Mouse (Mus musculus) liver, embryonic 14.5 days (tissue): ENCODE measurements around the gene Pign. TPM values are rescaled to one million over a fixed set of nuclear protein-coding genes. Genes with fewer than 3 reads are reported as not detected.

Experiments used
- ATAC-seq: fragments of 200-750 bp; cut with Nextera tagmentation; 2 replicates; pipeline ENCODE4 v1.8.0; 2017; ENCODE audit warnings: moderate number of reproducible peaks, mild to moderate bottlenecking, moderate library complexity; ENCODE audit not compliant: insufficient read depth
- DNase-seq, 3 experiments: peaks; one replicate each; pipeline ENCODE4 v3.0.0-alpha.2; 2012 to 2013; ENCODE audit warnings: low read depth in 3 of 3, low spot score in 3 of 3
- H3K27ac ChIP-seq: fragments of 300-500 bp; sonication (generic); 2 replicates; pipeline ENCODE4 v1.5.1; 2014; ENCODE audit warnings: moderate library complexity, mild to moderate bottlenecking, control low read depth, inconsistent platforms
- H3K27me3 ChIP-seq: fragments of 300-500 bp; sonication (generic); 2 replicates; pipeline ENCODE4 v1.6.1; 2014; ENCODE audit warnings: mild to moderate bottlenecking, low read length, moderate library complexity; ENCODE audit not compliant: control insufficient read depth, insufficient read depth
- H3K36me3 ChIP-seq: fragments of 300-500 bp; sonication (generic); replicated peaks from 2 replicates; pipeline ENCODE4 v1.6.1; 2014; ENCODE audit warnings: low read depth; ENCODE audit not compliant: control insufficient read depth, insufficient read depth
- H3K4me1 ChIP-seq, 2 experiments: fragments of 200-500 bp in 1 of 2; fragments of 300-500 bp in 1 of 2; sonication (generic) in 1 of 2; replicated peaks; 2 replicates each; pipeline ENCODE4 v1.6.1; 2012 to 2014; ENCODE audit warnings: antibody characterized with exemption in 1 of 2, inconsistent platforms in 1 of 2, low read length in 1 of 2; ENCODE audit not compliant: control insufficient read depth in 2 of 2, insufficient read depth in 2 of 2
- H3K4me2 ChIP-seq: fragments of 300-500 bp; sonication (generic); 2 replicates; pipeline ENCODE4 v1.6.1; 2014; ENCODE audit warnings: low read depth, mild to moderate bottlenecking, control low read depth, moderate library complexity
- H3K4me3 ChIP-seq, 2 experiments: fragments of 200-500 bp in 1 of 2; fragments of 300-500 bp in 1 of 2; sonication (generic) in 1 of 2; 2 replicates each; pipeline ENCODE4 v1.5.1; 2012 to 2014; ENCODE audit warnings: low read depth in 2 of 2, low read length in 2 of 2, mild to moderate bottlenecking in 2 of 2, control low read depth in 1 of 2, inconsistent platforms in 1 of 2, moderate library complexity in 1 of 2; ENCODE audit not compliant: insufficient read depth in 1 of 2
- H3K9ac ChIP-seq: fragments of 300-500 bp; sonication (generic); replicated peaks from 2 replicates; pipeline ENCODE4 v1.6.1; 2014; ENCODE audit warnings: mild to moderate bottlenecking, control low read depth, moderate library complexity
- H3K9me3 ChIP-seq: fragments of 300-500 bp; sonication (generic); 2 replicates; pipeline ENCODE4 v1.6.1; 2016; ENCODE audit warnings: low read length, mixed read lengths; ENCODE audit not compliant: control insufficient read depth
- CTCF ChIP-seq: IDR thresholded peaks from 2 replicates; pipeline ENCODE4 v1.5.1; 2016; ENCODE audit warnings: antibody characterized with exemption, low read depth, control low read depth
- EP300 ChIP-seq: IDR thresholded peaks from 2 replicates; pipeline ENCODE4 v1.6.1; 2016; ENCODE audit warnings: antibody characterized with exemption, low read depth
- WGBS: fragments of 180-500 bp; shearing (Covaris S2); extraction: QIAGEN DNeasy Blood & Tissue Kit; methylation state at CpG from one replicate; pipeline ENCODE4 v1.1.7; 2014; ENCODE audit not compliant: insufficient replicate concordance; 5-methylcytosine and 5-hydroxymethylcytosine counted together
- polyA plus RNA-seq, 2 experiments: library from polyadenylated mRNA; depleted of rRNA in 1 of 2; stranded (reverse) in 1 of 2; unstranded in 1 of 2; fragments of >200 nt; fragmentation: Nextera tagmentation in 1 of 2; extraction: Ambion mirVana in 1 of 2; gene quantifications; 2 replicates each; pipeline versions ENCODE4 v1.2.1 to v1.2.3; 2012 to 2014

The Pign gene
- polyA plus RNA-seq, 2 experiments = 5.1 to 5.5 TPM

- ATAC-seq (no peak), DNase-seq (no peak)
- Histone ChIP-seq H3K27ac (no peak overlapping the region), H3K4me3 (no peak overlapping the region), H3K4me1 (no peaks in the 10 kb centered on the region), H3K27me3 (no peaks in the 10 kb centered on the region), H3K4me2 (no peak overlapping the region), H3K9me3 (no peaks in the 10 kb centered on the region), H3K9ac (no peak overlapping the region), H3K36me3 (no peaks in the 10 kb centered on the region)
- no peak for TF ChIP-seq EP300
- no peak for TF ChIP-seq CTCF
- 70% methylated on average over 2 of the region's 2 CpGs for WGBS
Measured at GRCm38 (mm10) chr1:105522321-105522720, 141.2 kb downstream of the Pign start.

- TF ChIP-seq EP300 (no peak), CTCF (no peak)
- DNase-seq = no peak
- no peak overlapping the region for H3K4me3 ChIP-seq
- H3K36me3 ChIP-seq = no peaks in the 10 kb centered on the region
- H3K4me2 ChIP-seq = no peak overlapping the region
- no peak for ATAC-seq
- H3K9ac ChIP-seq = no peak overlapping the region
- no peaks in the 10 kb centered on the region for H3K9me3 ChIP-seq
- H3K27me3 ChIP-seq = no peaks in the 10 kb centered on the region
- no peak overlapping the region for H3K27ac ChIP-seq
- no peaks in the 10 kb centered on the region for H3K4me1 ChIP-seq
Measured at GRCm38 (mm10) chr1:105518101-105518500, 145.4 kb downstream of the Pign start.

GRCm38 (mm10) chr1:105507116-105507515, 156.4 kb downstream of the Pign start:
- DNase-seq = no peak
- no peak overlapping the region for H3K4me2 ChIP-seq
- 85% methylated on average over 1 of the region's 1 CpGs for WGBS
- no peak for ATAC-seq
- no peaks in the 10 kb centered on the region for H3K4me1 ChIP-seq
- H3K27me3 ChIP-seq = no peaks in the 10 kb centered on the region
- H3K9ac ChIP-seq = no peak overlapping the region
- H3K9me3 ChIP-seq = no peaks in the 10 kb centered on the region
- no peak overlapping the region for H3K4me3 ChIP-seq
- no peak for TF ChIP-seq CTCF
- TF ChIP-seq EP300 = no peak
- H3K27ac ChIP-seq = no peak overlapping the region
- no peaks in the 10 kb centered on the region for H3K36me3 ChIP-seq

DNA sequence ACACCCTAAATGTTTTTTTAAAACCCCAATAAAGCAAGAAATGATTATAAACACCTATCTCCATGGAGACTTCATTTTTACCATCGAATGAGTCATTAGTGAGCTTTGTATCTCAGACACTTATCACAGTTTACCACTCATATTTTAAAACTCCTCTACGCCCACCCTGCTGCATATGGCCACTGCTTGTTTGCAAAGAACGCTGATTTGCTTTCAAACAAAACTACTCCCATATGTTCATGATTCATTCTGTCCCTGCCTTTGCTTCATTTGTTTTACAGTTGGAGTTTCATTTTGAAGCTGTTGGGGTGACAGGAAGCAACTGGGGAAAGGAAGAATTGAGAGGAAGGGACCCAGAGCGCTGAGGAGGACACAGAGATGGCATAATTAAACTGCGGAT, 170.9 kb downstream of the Pign start:
- no peaks in the 10 kb centered on the region for H3K4me1 ChIP-seq
- 62% methylated on average over 5 of the region's 5 CpGs for WGBS
- H3K27ac ChIP-seq = no peak overlapping the region
- no peak overlapping the region for H3K4me2 ChIP-seq
- H3K9me3 ChIP-seq = no peaks in the 10 kb centered on the region
- no peaks in the 10 kb centered on the region for H3K27me3 ChIP-seq
- H3K4me3 ChIP-seq = no peak overlapping the region
- no peaks in the 10 kb centered on the region for H3K36me3 ChIP-seq
- H3K9ac ChIP-seq = no peak overlapping the region
- TF ChIP-seq EP300 = no peak
- TF ChIP-seq CTCF = no peak
- ATAC-seq = no peak
- DNase-seq = no peak

DNA sequence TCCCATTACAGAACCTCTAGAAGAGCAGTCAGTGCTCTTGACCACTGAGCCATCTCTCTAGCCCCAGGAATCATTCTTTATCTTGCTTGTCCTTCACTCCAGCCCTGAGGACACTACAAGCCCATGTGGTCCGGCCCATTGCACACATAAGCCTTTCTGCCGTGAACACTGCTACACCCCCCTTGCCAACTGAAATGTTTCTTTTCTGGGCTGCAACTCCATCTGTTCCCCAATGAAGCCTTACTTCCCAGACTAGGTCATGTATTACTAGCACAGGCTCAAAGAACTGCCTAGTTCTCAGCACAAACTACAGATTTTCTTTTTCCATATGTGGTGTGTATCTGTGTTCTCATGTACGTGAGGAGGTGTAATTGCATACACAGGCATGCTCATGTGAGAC, 174.0 kb downstream of the Pign start:
- Histone ChIP-seq H3K9ac (no peak overlapping the region), H3K27ac (no peak overlapping the region), H3K4me2 (no peak overlapping the region), H3K4me1 (no peaks in the 10 kb centered on the region), H3K36me3 (no peaks in the 10 kb centered on the region), H3K27me3 (no peaks in the 10 kb centered on the region), H3K9me3 (no peaks in the 10 kb centered on the region), H3K4me3 (no peak overlapping the region)
- no peak for DNase-seq
- no peak for ATAC-seq
- TF ChIP-seq CTCF (no peak), EP300 (no peak)
- 63% methylated on average over 3 of the region's 3 CpGs for WGBS
